Mouse (Mus musculus) heart, postnatal 14 days (tissue): ENCODE data around the gene Rpl18a. TPM values are rescaled to one million over a fixed set of nuclear protein-coding genes. Genes with fewer than 3 reads are reported as not detected.
"Not testable (repeated sequence)": the region's sequence is repeated elsewhere in the genome, so short reads cannot be mapped to it uniquely, and the experiment has no call there.

ENCODE experiments used
- DNase-seq, 2 experiments: peaks; one replicate each; pipeline ENCODE4 v3.0.0; 2021 to 2022
- intact Hi-C: fragments of 180-260 bp; cut with DNase I; formaldehyde crosslinking; loops from one replicate; pipeline ENCODE4 v1.15.1; 2025
- total RNA-seq, 2 experiments: library from RNA; stranded (reverse); gene quantifications; 2 replicates each; pipeline ENCODE4 v1.2.3; 2021

Gene Rpl18a
- total RNA-seq, 2 experiments from 2014 or later: 901 to 988 TPM

GRCm38 (mm10) chr8:70904532-70904931, 7.3 kb upstream of the Rpl18a start:
- no peak for DNase-seq
- intact Hi-C loops: loop anchor here (10.0 kb wide), 1 partner anchor 300 kb away; no protein-coding TSS in a partner anchor

GRCm38 (mm10) chr8:70903582-70903981, 6.4 kb upstream of the Rpl18a start:
- intact Hi-C loops: loop anchor here (10.0 kb wide), 1 partner anchor 301 kb away; no protein-coding TSS in a partner anchor
- DNase-seq: no peak

DNA sequence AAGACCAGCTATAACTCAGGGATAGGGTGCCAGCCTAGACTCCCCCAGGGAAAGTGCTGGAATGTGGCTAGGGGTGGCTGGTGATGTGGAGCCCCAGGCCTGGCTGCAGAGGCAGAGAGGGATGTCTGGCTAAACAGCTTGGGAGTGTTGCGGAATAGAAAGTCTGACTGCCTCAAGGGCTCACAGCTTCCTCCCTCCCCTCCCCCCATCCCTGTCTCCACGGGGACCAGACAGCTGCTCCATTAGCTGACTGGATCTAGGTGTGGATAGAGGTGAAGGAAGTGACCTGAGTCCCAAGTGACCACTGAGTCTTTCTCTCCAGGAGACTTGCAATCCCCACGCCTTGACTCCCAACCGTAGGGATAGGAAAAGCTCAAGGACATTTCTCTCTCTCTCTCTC, 5.9 kb upstream of the Rpl18a start:
- intact Hi-C loops: loop anchor here (10.0 kb wide), 1 partner anchor 302 kb away; no protein-coding TSS in a partner anchor

GRCm38 (mm10) chr8:70902211-70902610, 5.0 kb upstream of the Rpl18a start:
- no peak for DNase-seq
- intact Hi-C loops: loop anchor here (10.0 kb wide), 1 partner anchor 303 kb away; no protein-coding TSS in a partner anchor

More for the DNA sequence above, 5.9 kb upstream of the Rpl18a start:
- DNase-seq: no peak

- DNase-seq: no peak
- intact Hi-C loops: loop anchor here (10.0 kb wide), 1 partner anchor 304 kb away; no protein-coding TSS in a partner anchor
These were observed 3.7 kb upstream of the Rpl18a start for GRCm38 (mm10) chr8:70900872-70901387.

DNA sequence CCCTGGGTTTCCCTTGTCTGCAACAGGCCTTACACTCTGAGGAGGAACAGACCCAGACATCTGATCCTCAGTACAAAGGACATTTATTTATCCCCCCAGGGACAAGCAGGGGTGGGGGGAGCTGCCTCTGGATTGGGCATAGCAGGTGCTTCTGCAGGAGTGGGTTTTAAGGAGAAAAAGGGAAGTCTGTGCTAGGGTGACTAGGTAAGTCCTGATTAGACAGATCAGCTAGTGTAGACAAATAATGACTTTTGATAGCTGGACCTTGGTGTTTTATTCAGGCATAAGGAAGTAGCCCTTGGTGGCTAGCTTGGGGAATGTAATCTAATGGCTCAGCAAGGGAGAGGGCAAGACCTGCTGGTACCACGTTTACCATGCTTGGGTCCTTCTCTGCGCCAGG, 2.0 kb upstream of the Rpl18a start:
- intact Hi-C loops: loop anchor here (2.0 to 10.0 kb wide), 2 partner anchors 66 to 586 kb away; partner anchors contain the start of genes Ano8 and Gtpbp3
- no peak for DNase-seq

DNA sequence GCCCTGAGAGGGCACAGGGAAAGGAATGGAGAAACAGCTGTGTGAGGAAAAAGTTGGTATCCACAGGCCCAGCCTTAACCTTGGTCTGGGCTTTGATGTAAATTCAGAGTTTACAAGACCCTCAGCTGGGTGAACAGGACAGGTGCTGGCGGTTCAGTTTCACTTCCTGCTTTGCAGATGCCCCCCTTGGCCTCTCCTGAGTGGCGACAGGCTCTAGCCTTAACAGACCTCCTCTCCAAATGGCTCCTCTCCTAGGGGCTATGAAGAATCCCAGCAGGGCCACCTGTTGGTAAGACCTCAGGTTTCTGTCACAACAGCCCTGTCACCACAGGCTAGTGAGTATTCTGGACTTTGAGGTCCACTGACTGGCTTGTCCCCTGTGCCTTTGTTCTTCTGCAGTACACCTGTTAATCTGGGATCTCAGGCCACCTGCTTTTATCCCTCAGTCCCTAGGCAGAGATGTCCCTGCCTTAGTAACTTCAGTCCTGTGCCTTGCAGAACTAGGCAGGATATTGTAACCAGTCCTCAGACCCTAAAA, 1.5 kb upstream of the Rpl18a start:
- intact Hi-C loops: loop anchor here (2.0 to 10.0 kb wide), 2 partner anchors 66 to 586 kb away; partner anchors contain the start of genes Ano8 and Gtpbp3
- no peak for DNase-seq

GRCm38 (mm10) chr8:70897681-70898413, 635 bp upstream of the Rpl18a start:
- intact Hi-C loops: loop anchor here (2.0 to 10.0 kb wide), 2 partner anchors 67 to 587 kb away; partner anchors contain the start of genes Ano8 and Gtpbp3
- DNase-seq: peak; percentile 83 to 91

- DNase-seq: no peak
- intact Hi-C loops: loop anchor here (10.0 kb wide), 1 partner anchor 588 kb away; the partner anchor contains the start of genes Ano8 and Gtpbp3
These were observed 744 bp downstream of the Rpl18a start for GRCm38 (mm10) chr8:70896316-70897020.

DNA sequence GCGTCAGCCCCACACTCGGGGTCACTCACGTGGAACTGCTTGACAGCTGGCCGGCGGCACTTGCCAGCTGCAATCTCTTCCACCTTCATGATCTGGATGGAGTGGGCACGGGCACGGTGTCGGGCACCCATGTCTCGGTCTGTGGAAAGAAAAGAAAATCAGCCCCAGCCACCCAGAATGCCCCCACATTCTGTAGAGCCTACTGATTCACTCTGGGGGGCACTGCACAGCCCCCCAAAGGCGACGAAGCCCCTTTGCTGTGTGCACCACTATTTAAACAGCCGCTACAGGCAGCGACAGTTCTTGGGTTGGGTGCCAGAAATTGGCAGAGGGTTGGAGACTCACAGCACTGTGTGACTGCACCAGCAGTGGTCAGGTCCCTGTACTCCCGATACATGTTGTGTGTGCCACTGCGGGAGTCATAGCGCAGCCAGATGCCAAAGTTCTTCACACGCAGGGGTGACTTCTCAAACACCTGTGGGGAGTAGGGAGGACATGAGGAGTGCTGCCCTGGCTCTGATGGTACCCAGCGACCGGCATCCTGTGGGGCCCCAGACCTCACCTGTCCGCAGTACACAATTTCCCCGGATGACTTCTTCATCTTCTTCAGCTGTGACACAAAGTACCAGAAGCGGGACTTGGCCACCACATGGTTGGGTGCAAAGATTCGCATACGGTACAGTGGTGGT, 1.5 kb downstream of the Rpl18a start:
- DNase-seq: not testable (repeated sequence)
- intact Hi-C loops: loop anchor here (10.0 kb wide), 1 partner anchor 589 kb away; the partner anchor contains the start of genes Ano8 and Gtpbp3

- intact Hi-C loops: loop anchor here (1.0 to 10.0 kb wide), 2 partner anchors 22 to 590 kb away; partner anchors contain the start of genes Ano8, Ccdc124 and Gtpbp3
- no peak for DNase-seq
These were observed 2.3 kb downstream of the Rpl18a start for GRCm38 (mm10) chr8:70894771-70895545.

DNA sequence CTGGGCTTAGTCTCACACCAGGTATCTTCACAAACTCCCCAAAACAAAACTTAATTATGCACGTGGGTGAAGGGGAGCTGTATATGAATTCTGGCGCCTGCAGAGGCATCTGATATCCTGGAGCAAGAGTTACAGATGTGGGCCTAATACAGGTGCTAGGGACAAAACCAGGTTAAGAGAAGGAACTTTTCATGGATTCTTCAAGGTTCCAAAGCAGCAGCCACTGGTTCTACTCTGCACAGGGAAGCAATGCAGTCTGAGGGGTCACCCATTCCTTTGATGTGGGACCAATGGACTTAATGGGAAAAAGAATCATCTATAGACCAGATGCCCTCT, 2.9 kb downstream of the Rpl18a start:
- intact Hi-C loops: loop anchor here (1.0 to 10.0 kb wide), 2 partner anchors 21 to 590 kb away; partner anchors contain the start of genes Ano8, Ccdc124 and Gtpbp3
- DNase-seq: no peak

DNA sequence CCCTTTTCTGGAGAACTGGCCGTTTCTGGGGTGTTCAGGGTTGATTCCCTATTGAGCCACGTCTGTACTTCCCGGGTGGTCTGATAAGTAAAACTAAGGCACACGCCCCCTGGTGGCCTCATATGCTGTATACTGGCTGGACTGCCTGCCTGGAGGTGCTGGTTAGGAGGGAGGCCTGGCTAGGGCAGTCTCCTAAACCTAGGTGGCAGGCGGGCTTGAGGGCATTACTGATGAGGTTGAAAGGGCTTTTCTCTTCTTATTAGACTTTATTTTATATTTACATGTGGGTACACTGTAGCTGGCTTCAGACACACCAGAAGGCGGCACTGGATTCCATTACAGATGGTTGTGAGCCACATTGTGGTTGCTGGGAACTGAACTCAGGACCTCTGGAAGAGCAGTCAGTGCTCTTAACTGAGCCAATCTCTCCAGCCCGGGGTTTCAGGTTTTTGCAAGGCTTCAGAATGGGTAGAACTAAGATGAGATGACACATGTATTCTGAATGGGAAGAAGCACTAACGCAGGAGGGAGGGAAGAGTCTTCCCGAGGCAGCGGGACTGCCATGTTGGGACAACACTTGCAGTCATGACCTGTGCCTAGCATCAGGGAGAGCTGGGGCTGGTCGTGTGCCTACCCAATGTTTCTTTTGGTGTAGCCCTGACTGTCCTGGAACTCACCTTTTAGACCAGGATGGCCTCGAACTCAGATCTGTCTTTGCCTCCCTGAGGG, 3.4 kb downstream of the Rpl18a start:
- intact Hi-C loops: loop anchor here (1.0 to 10.0 kb wide), 2 partner anchors 21 to 591 kb away; partner anchors contain the start of genes Ano8, Ccdc124 and Gtpbp3
- DNase-seq: peak; percentile 72 to 84

DNA sequence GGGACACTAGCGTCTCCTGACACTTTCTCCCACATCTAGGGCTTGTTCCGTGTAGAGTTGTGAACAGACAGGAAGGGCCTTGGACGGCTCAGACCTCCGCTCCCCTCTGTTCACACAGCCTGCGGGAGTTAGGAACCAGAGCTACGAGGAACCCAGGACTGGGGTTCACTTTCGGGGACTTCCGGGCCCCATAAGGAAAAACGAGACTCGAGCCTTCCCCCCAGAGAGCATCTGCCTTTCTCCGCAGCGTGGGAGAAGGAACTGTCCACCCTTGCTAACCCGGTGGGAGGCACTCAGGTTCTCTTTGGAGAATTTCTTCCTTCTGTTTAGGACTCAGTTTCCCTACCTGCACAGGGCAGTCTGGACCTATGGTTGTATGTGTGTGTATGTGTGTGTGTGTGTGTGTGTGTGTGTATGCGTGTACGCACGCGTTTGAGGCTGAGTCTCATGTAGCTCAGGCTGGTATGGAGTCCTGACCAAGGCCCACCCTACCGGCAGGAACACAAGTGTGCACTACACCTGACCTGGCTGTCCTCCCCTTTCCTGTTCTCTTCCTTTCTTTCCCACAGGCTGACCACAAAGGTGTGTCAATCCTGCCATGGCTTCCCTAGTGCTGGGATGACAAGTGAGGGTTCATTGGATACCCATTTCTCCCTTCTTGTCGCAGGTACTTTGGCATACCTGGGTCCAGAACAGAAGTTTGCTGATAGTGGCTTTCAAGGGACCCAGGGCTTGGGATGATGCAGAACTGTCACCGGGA, 4.1 kb downstream of the Rpl18a start:
- DNase-seq: no peak
- intact Hi-C loops: loop anchor here (10.0 kb wide), 1 partner anchor 592 kb away; the partner anchor contains the start of genes Ano8 and Gtpbp3

GRCm38 (mm10) chr8:70892022-70892895, 5.0 kb downstream of the Rpl18a start, which contains the start of gene Slc5a5:
TSS of gene Slc5a5 (minus strand) at chr8:70892757.
- intact Hi-C loops: loop anchor here (10.0 kb wide), 1 partner anchor 593 kb away; the partner anchor contains the start of genes Ano8 and Gtpbp3
- no peak for DNase-seq

- intact Hi-C loops: loop anchor here (10.0 kb wide), 1 partner anchor 593 kb away; the partner anchor contains the start of genes Ano8 and Gtpbp3
- DNase-seq: no peak
These were observed 5.9 kb downstream of the Rpl18a start for GRCm38 (mm10) chr8:70891356-70891755.
